Mouse (Mus musculus) ovary, adult 18-20 months (tissue): ENCODE results near the gene Egfem1.

Experiments used
- DNase-seq: peaks from one replicate; pipeline ENCODE4 v3.0.0; 2022; ENCODE audit warnings: low spot score, mixed read lengths

Gene Egfem1

GRCm38 (mm10) chr3:29081952-29082295, at the start of gene Egfem1:
TSS of gene Egfem1 (plus strand) at chr3:29082023.
- DNase-seq, result no peak

GRCm38 (mm10) chr3:29033107-29033506, 48.7 kb upstream of the Egfem1 start:
- DNase-seq, result no peak

GRCm38 (mm10) chr3:29036146-29036545, 45.7 kb upstream of the Egfem1 start:
- DNase-seq, result no peak

GRCm38 (mm10) chr3:29036620-29037019, 45.2 kb upstream of the Egfem1 start:
- no peak for DNase-seq

- DNase-seq, result no peak
Measured at GRCm38 (mm10) chr3:29040064-29040463, 41.8 kb upstream of the Egfem1 start.

GRCm38 (mm10) chr3:29046281-29046680, 35.5 kb upstream of the Egfem1 start:
- DNase-seq, result no peak

GRCm38 (mm10) chr3:29047273-29047932, 34.4 kb upstream of the Egfem1 start:
- DNase-seq, result no peak

- no peak for DNase-seq
Measured at GRCm38 (mm10) chr3:29063156-29063555, 18.7 kb upstream of the Egfem1 start.

GRCm38 (mm10) chr3:29068428-29069098, 13.3 kb upstream of the Egfem1 start:
- DNase-seq, result no peak

GRCm38 (mm10) chr3:29071315-29071714, 10.5 kb upstream of the Egfem1 start:
- DNase-seq, result no peak

GRCm38 (mm10) chr3:29081517-29081916, 306 bp upstream of the Egfem1 start:
- DNase-seq, result no peak

GRCm38 (mm10) chr3:29082296-29082995, 623 bp downstream of the Egfem1 start:
- DNase-seq, result no peak

GRCm38 (mm10) chr3:29082996-29083350, 1.1 kb downstream of the Egfem1 start:
- no peak for DNase-seq

GRCm38 (mm10) chr3:29098467-29098866, 16.6 kb downstream of the Egfem1 start:
- DNase-seq, result no peak

- DNase-seq, result no peak
Measured at GRCm38 (mm10) chr3:29106016-29106723, 24.3 kb downstream of the Egfem1 start.

GRCm38 (mm10) chr3:29107134-29107533, 25.3 kb downstream of the Egfem1 start:
- no peak for DNase-seq

- DNase-seq, result no peak
Measured at GRCm38 (mm10) chr3:29110321-29110720, 28.5 kb downstream of the Egfem1 start.

GRCm38 (mm10) chr3:29114517-29114916, 32.7 kb downstream of the Egfem1 start:
- no peak for DNase-seq

GRCm38 (mm10) chr3:29117379-29117778, 35.6 kb downstream of the Egfem1 start:
- DNase-seq, result no peak

GRCm38 (mm10) chr3:29122556-29122955, 40.7 kb downstream of the Egfem1 start:
- no peak for DNase-seq

- DNase-seq, result no peak
Measured at GRCm38 (mm10) chr3:29132054-29132931, 50.5 kb downstream of the Egfem1 start.

GRCm38 (mm10) chr3:29134509-29134908, 52.7 kb downstream of the Egfem1 start:
- DNase-seq, result no peak
